Mouse (Mus musculus): ENCODE measurements around the gene Ddx59.

GRCm38 (mm10) chr1:136381169-136381568 lies 33.9 kb upstream of the Ddx59 start:
- TF ChIP-seq CTCF (IDR thresholded peaks at IDR 0.05; ENCODE audit: low read depth) (no peak), EP300 (optimal IDR thresholded peaks at IDR 0.05) (no peak)
